Mouse (Mus musculus) thymus, adult 2 months (tissue): ENCODE measurements around the gene Epha5.

Source experiments
- CTCF ChIP-seq: fragments of 200-500 bp; IDR thresholded peaks from 2 replicates; pipeline ENCODE4 v1.5.1; 2012; ENCODE audit warnings: mild to moderate bottlenecking, control low read depth, low read length, moderate library complexity, borderline replicate concordance; ENCODE audit not compliant: control insufficient read depth, poor library complexity, insufficient read depth; ENCODE audit errors: extremely low read depth
- POLR2A ChIP-seq: fragments of 200-500 bp; IDR thresholded peaks from 2 replicates; pipeline ENCODE4 v1.6.1; 2012; ENCODE audit warnings: mild to moderate bottlenecking, low read length, control low read depth, moderate library complexity; ENCODE audit not compliant: control insufficient read depth, poor library complexity, insufficient read depth; ENCODE audit errors: extremely low read depth

GRCm38 (mm10) chr5:84334481-84334880 lies 82.7 kb downstream of the Epha5 start:
- TF ChIP-seq CTCF (no peak), POLR2A (no peak)
